In the genomic region with DNA sequence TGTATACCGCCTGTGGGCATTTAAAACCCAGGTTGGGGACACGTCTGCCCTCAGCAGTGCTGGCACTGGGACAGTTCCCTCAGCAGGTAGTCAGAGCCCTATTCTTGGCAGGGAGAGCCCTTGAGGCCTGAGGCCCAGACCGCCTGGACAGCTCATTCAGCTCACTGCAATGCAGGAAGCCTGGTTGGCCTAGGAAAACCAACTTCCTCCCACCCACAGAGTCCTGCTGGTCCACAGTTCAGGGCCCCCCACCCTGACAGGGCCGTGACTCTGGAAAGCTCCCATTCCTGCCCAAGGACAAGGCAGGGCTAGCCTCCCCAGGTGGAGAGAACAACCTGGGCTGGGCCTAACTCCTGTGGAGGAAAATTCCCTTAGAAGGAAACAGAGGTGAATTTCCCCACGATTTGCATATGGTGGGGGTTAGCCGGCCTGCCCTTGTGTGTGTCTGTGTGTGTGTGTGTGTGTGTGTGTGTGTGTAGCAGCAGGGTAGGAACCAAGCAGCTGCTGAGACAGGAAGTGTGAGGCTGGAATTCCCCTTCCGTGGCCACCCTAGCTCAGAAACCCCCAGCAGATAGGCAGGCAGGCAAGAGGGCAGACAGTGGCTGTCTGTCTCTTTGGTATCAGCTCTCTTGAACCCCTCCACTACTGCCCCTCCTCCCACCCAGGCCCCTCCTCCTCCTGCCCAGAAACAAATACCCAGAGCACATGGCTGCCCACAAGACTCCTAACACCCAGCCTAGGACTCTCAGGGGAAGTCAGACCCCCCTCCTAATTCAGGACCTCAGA, we compare ENCODE assay signal across 7 mouse cellular contexts. TPM values are rescaled to one million over a fixed set of nuclear protein-coding genes. Genes with fewer than 3 reads are reported as not detected.
DNase-seq lines count a peak whose midpoint lies in the region; ATAC-seq lines count a peak whose summit lies in the region.

No protein-coding gene starts in this region.

- H3K27me3 ChIP-seq in intestine, embryonic 15.5 days (replicated peaks): no peaks in the 10 kb centered on the region
- peaks cover 38% of the 10 kb centered on the region for H3K27me3 ChIP-seq in hindbrain, embryonic 13.5 days

- peak overlapping the region; percentile 75 for H3K27ac ChIP-seq in intestine, embryonic 15.5 days
- no peak overlapping the region for H3K27ac ChIP-seq in hindbrain, embryonic 13.5 days

- H3K36me3 ChIP-seq in intestine, embryonic 15.5 days: no peaks in the 10 kb centered on the region
- H3K36me3 ChIP-seq in hindbrain, embryonic 13.5 days: no peaks in the 10 kb centered on the region

- H3K9ac ChIP-seq in intestine, embryonic 15.5 days: no peak overlapping the region; the same call in 1 of the 2 replicates
- no peak overlapping the region for H3K9ac ChIP-seq in hindbrain, embryonic 13.5 days

- peaks cover 45% of the 10 kb centered on the region for H3K4me1 ChIP-seq in intestine, embryonic 15.5 days (replicated peaks)
- peaks cover 40% of the 10 kb centered on the region for H3K4me1 ChIP-seq in hindbrain, embryonic 13.5 days (replicated peaks)

- peak overlapping the region; percentile 24 for H3K4me2 ChIP-seq in intestine, embryonic 15.5 days (replicated peaks)
- H3K4me2 ChIP-seq in hindbrain, embryonic 13.5 days: no peak overlapping the region

- H3K9me3 ChIP-seq in intestine, embryonic 15.5 days: no peaks in the 10 kb centered on the region
- no peaks in the 10 kb centered on the region for H3K9me3 ChIP-seq in hindbrain, embryonic 13.5 days

- peak; percentile 94 for DNase-seq in CD4-positive helper T cell, adult 2 months (ENCODE audit: low read depth, low spot score)
- DNase-seq in T-cell, adult 2 months (ENCODE audit: low spot score): peak; percentile 92
- peak; percentile 74 for DNase-seq in lung, postnatal 36 days
- peak; percentile 74 for DNase-seq in thymus, postnatal 4 days
- no peak for DNase-seq in left cerebral cortex, adult 11 months (ENCODE audit: low spot score)

- H3K4me3 ChIP-seq in intestine, embryonic 15.5 days (replicated peaks): no peak overlapping the region
- H3K4me3 ChIP-seq in hindbrain, embryonic 13.5 days: no peak overlapping the region

- peak; percentile 37 for ATAC-seq in intestine, embryonic 15.5 days
- no peak for ATAC-seq in hindbrain, embryonic 13.5 days (ENCODE audit: low FRiP score)

- 40% methylated on average over 7 of the region's 7 CpGs for WGBS in intestine, embryonic 15.5 days
- WGBS in hindbrain, embryonic 13.5 days: 49% methylated on average over 7 of the region's 7 CpGs

RNA-seq across cellular contexts. Expression of gene Zc3h12a, which starts 3.0 kb away (rescaled TPM):
- polyA plus RNA-seq in intestine, embryonic 15.5 days (2015; fragmentation: Nextera tagmentation; extraction: Ambion mirVana): 1.4 and 1.8 TPM in 2 replicates
- 0.18 and 0.19 TPM in 2 replicates for polyA plus RNA-seq in hindbrain, embryonic 13.5 days (2015; fragmentation: Nextera tagmentation; extraction: Ambion mirVana)

RNA-seq across cellular contexts. Expression of gene Meaf6, which starts 39.7 kb away (rescaled TPM):
- polyA plus RNA-seq in intestine, embryonic 15.5 days (2015; fragmentation: Nextera tagmentation; extraction: Ambion mirVana): 47.1 and 50.8 TPM in 2 replicates
- 162 and 174 TPM in 2 replicates for polyA plus RNA-seq in hindbrain, embryonic 13.5 days (2015; fragmentation: Nextera tagmentation; extraction: Ambion mirVana)

RNA-seq across cellular contexts. Expression of gene Snip1, which starts 58.1 kb away (rescaled TPM):
- 24.6 and 28.2 TPM in 2 replicates for polyA plus RNA-seq in intestine, embryonic 15.5 days (2015; fragmentation: Nextera tagmentation; extraction: Ambion mirVana)
- 23.7 and 24.3 TPM in 2 replicates for polyA plus RNA-seq in hindbrain, embryonic 13.5 days (2015; fragmentation: Nextera tagmentation; extraction: Ambion mirVana)

RNA-seq across cellular contexts. Expression of gene Dnali1, which starts 59.1 kb away (rescaled TPM):
- not detected in 2 replicates for polyA plus RNA-seq in intestine, embryonic 15.5 days (2015; fragmentation: Nextera tagmentation; extraction: Ambion mirVana)
- 0.79 and 1.8 TPM in 2 replicates for polyA plus RNA-seq in hindbrain, embryonic 13.5 days (2015; fragmentation: Nextera tagmentation; extraction: Ambion mirVana)
